Mouse (Mus musculus): ENCODE measurements at regions not wholly inside any gene's neighbourhood (a gene's known extent, or its start where the extent isn't known, plus 50 kb on each side); places are given as distances from the start of the nearest gene placed in this dataset.

GRCm38 (mm10) chr9:111918275-111918940 lies 228.3 kb upstream of the Stac start:
- no peaks in the 10 kb centered on the region for H3K27me3 ChIP-seq (ENCODE audit: insufficient read depth, low read length)
- no peaks in the 10 kb centered on the region for H3K9me3 ChIP-seq (ENCODE audit: low read length)
- no peak for TF ChIP-seq NANOG (IDR thresholded peaks at IDR 0.05; ENCODE audit: borderline replicate concordance, low read length)
- TF ChIP-seq CTCF (conservative IDR thresholded peaks at IDR 0.05; ENCODE audit: low read length): peak; percentile 56
- TF ChIP-seq POU5F1 (IDR thresholded peaks at IDR 0.05; ENCODE audit: borderline replicate concordance, low read length): no peak
- H3K36me3 ChIP-seq (ENCODE audit: insufficient read depth, low read length): no peaks in the 10 kb centered on the region
- H3K4me3 ChIP-seq (replicated peaks; ENCODE audit: low read length): no peak overlapping the region
- peaks cover 8% of the 10 kb centered on the region for H3K4me1 ChIP-seq (replicated peaks; ENCODE audit: low read depth, low read length)

- TF ChIP-seq POU5F1 (IDR thresholded peaks at IDR 0.05; ENCODE audit: borderline replicate concordance, low read length) (no peak), NANOG (IDR thresholded peaks at IDR 0.05; ENCODE audit: borderline replicate concordance, low read length) (no peak), CTCF (conservative IDR thresholded peaks at IDR 0.05; ENCODE audit: low read length) (peak; percentile 77)
- Histone ChIP-seq H3K9me3 (ENCODE audit: low read length) (no peaks in the 10 kb centered on the region), H3K4me3 (replicated peaks; ENCODE audit: low read length) (no peak overlapping the region), H3K27me3 (ENCODE audit: insufficient read depth, low read length) (no peaks in the 10 kb centered on the region), H3K36me3 (ENCODE audit: insufficient read depth, low read length) (no peaks in the 10 kb centered on the region), H3K4me1 (replicated peaks; ENCODE audit: low read depth, low read length) (peaks cover 8% of the 10 kb centered on the region)
These were observed 226.8 kb upstream of the Stac start for GRCm38 (mm10) chr9:111916684-111917535.

DNA sequence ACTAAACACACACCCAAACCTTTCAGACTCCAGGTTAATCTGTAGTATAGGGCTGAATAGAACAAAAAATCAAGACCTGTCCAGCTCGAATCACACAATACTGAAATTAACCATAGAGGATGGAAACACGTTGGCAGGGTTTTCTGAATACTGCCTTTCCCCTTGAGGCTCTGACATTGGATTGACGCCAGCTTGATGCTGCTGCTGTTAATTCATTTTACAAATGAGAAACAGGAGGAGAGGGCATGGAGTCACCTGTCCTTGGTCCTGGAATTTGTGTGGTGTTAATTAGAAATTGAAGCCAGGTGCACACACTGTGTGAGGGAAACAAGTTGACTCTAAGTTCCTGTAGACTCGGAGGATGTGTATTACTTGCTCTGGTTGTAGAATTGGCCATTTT lies 218.7 kb upstream of the Stac start:
- no peak overlapping the region for H3K4me3 ChIP-seq (replicated peaks; ENCODE audit: low read length)
- H3K27me3 ChIP-seq (ENCODE audit: insufficient read depth, low read length): 0 out of 2 replicates have a peak, but pooled peaks cover 3% of the 10 kb centered on the region
- H3K9me3 ChIP-seq (ENCODE audit: low read length): no peaks in the 10 kb centered on the region
- H3K36me3 ChIP-seq (ENCODE audit: insufficient read depth, low read length): no peaks in the 10 kb centered on the region
- TF ChIP-seq CTCF (conservative IDR thresholded peaks at IDR 0.05; ENCODE audit: low read length): no peak
- TF ChIP-seq POU5F1 (IDR thresholded peaks at IDR 0.05; ENCODE audit: borderline replicate concordance, low read length): no peak
- no peak for TF ChIP-seq NANOG (IDR thresholded peaks at IDR 0.05; ENCODE audit: borderline replicate concordance, low read length)
- no peaks in the 10 kb centered on the region for H3K4me1 ChIP-seq (replicated peaks; ENCODE audit: low read depth, low read length)

DNA sequence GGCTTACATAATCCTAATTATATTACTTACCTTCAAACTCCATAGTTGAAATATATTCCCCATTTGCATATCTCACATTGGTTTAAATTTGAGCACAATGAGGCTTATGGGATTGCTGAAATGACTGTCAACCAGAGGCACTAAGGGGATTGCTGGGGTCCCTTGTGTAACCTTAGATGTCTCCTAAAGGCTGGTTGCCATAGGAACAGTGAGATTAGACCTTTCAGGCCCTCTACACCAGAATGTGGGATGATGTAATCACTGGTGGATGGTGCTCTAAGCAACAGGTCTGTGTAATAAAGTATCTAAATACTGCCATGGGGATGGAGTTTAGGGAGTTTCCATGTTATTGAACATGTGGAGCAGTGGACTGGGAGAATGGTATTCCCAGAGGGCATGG lies 210.0 kb upstream of the Stac start:
- no peaks in the 10 kb centered on the region for H3K4me1 ChIP-seq (replicated peaks; ENCODE audit: low read depth, low read length)
- H3K36me3 ChIP-seq (ENCODE audit: insufficient read depth, low read length): no peaks in the 10 kb centered on the region
- H3K27me3 ChIP-seq (ENCODE audit: insufficient read depth, low read length): no peaks in the 10 kb centered on the region
- H3K9me3 ChIP-seq (ENCODE audit: low read length): no peaks in the 10 kb centered on the region
- H3K4me3 ChIP-seq (replicated peaks; ENCODE audit: low read length): no peak overlapping the region
- TF ChIP-seq CTCF (conservative IDR thresholded peaks at IDR 0.05; ENCODE audit: low read length) (no peak), NANOG (IDR thresholded peaks at IDR 0.05; ENCODE audit: borderline replicate concordance, low read length) (no peak), POU5F1 (IDR thresholded peaks at IDR 0.05; ENCODE audit: borderline replicate concordance, low read length) (no peak)

- TF ChIP-seq CTCF (conservative IDR thresholded peaks at IDR 0.05; ENCODE audit: low read length) (no peak), POU5F1 (IDR thresholded peaks at IDR 0.05; ENCODE audit: borderline replicate concordance, low read length) (no peak), NANOG (IDR thresholded peaks at IDR 0.05; ENCODE audit: borderline replicate concordance, low read length) (no peak)
- Histone ChIP-seq H3K27me3 (ENCODE audit: insufficient read depth, low read length) (no peaks in the 10 kb centered on the region), H3K9me3 (ENCODE audit: low read length) (no peaks in the 10 kb centered on the region), H3K4me1 (replicated peaks; ENCODE audit: low read depth, low read length) (no peaks in the 10 kb centered on the region), H3K4me3 (replicated peaks; ENCODE audit: low read length) (no peak overlapping the region), H3K36me3 (ENCODE audit: insufficient read depth, low read length) (no peaks in the 10 kb centered on the region)
These were observed 207.5 kb upstream of the Stac start for GRCm38 (mm10) chr9:111897626-111898025.

GRCm38 (mm10) chr9:111879710-111880109 lies 189.6 kb upstream of the Stac start:
- Histone ChIP-seq H3K9me3 (ENCODE audit: low read length) (peaks cover 18% of the 10 kb centered on the region), H3K27me3 (ENCODE audit: insufficient read depth, low read length) (peaks cover 5% of the 10 kb centered on the region; the same call in 1 of the 2 replicates), H3K36me3 (ENCODE audit: insufficient read depth, low read length) (no peaks in the 10 kb centered on the region), H3K4me1 (replicated peaks; ENCODE audit: low read depth, low read length) (peaks cover 15% of the 10 kb centered on the region), H3K4me3 (replicated peaks; ENCODE audit: low read length) (no peak overlapping the region)
- no peak; the same call in 1 of the 2 replicates for TF ChIP-seq POU5F1 (IDR thresholded peaks at IDR 0.05; ENCODE audit: borderline replicate concordance, low read length)
- TF ChIP-seq NANOG (IDR thresholded peaks at IDR 0.05; ENCODE audit: borderline replicate concordance, low read length): peak; percentile 88
- TF ChIP-seq CTCF (conservative IDR thresholded peaks at IDR 0.05; ENCODE audit: low read length): no peak

DNA sequence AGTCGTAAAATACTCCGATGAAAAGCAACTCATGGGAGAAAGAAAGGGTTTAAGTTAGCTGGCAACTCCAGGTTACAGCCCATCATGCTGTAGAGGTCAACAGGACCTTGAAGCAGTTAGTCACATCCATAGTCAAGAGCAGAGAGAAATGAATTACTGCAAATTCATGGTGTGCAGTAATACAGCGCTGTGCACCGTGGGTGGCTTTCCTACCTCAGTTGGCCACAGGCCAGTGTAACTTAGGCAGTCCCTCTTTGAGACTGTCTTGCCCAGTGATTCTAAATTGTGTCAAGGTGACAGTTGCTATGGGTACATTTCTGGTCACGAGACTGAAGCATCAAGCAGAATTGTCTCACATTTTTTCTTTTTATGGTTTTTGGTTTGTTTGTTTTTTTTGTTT lies 186.7 kb upstream of the Stac start:
- TF ChIP-seq POU5F1 (IDR thresholded peaks at IDR 0.05; ENCODE audit: borderline replicate concordance, low read length) (no peak), CTCF (conservative IDR thresholded peaks at IDR 0.05; ENCODE audit: low read length) (no peak), NANOG (IDR thresholded peaks at IDR 0.05; ENCODE audit: borderline replicate concordance, low read length) (no peak)

DNA sequence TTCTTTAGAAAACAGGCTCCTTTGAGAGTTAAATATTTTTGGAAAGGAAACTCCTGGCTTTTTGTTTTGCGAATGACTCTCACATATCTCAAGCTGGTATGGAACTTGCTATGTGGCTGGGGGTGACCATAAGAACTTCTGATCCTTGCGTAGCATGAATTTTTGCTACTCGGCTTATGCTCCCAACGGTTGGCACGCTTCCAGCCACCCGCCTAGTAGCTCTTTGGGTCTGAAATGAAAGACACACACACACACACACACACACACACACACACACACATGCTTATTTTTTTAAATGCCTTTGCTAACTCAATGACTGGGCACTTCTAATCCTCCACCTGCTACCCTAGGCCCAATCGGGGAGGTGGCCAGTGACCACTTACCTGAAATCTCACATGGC lies 180.3 kb upstream of the Stac start:
- no peak for TF ChIP-seq POU5F1 (IDR thresholded peaks at IDR 0.05; ENCODE audit: borderline replicate concordance, low read length)
- no peak for TF ChIP-seq CTCF (conservative IDR thresholded peaks at IDR 0.05; ENCODE audit: low read length)
- TF ChIP-seq NANOG (IDR thresholded peaks at IDR 0.05; ENCODE audit: borderline replicate concordance, low read length): no peak
- Histone ChIP-seq H3K36me3 (ENCODE audit: insufficient read depth, low read length) (no peaks in the 10 kb centered on the region), H3K4me1 (replicated peaks; ENCODE audit: low read depth, low read length) (no peaks in the 10 kb centered on the region), H3K27me3 (ENCODE audit: insufficient read depth, low read length) (no peaks in the 10 kb centered on the region), H3K9me3 (ENCODE audit: low read length) (no peaks in the 10 kb centered on the region), H3K4me3 (replicated peaks; ENCODE audit: low read length) (no peak overlapping the region)

More for the DNA sequence above, 186.7 kb upstream of the Stac start:
- Histone ChIP-seq H3K4me3 (replicated peaks; ENCODE audit: low read length) (no peak overlapping the region), H3K27me3 (ENCODE audit: insufficient read depth, low read length) (no peaks in the 10 kb centered on the region), H3K36me3 (ENCODE audit: insufficient read depth, low read length) (no peaks in the 10 kb centered on the region), H3K9me3 (ENCODE audit: low read length) (peaks cover 11% of the 10 kb centered on the region), H3K4me1 (replicated peaks; ENCODE audit: low read depth, low read length) (peaks cover 15% of the 10 kb centered on the region)
